Mouse (Mus musculus) liver, adult 2 months (tissue): Measurements from ENCODE around the gene Armc2. TPM values are rescaled to one million over a fixed set of nuclear protein-coding genes. Genes with fewer than 3 reads are reported as not detected.
A peak's percentile ranks its signal among the peaks of the same experiment; 100 is the strongest.

Source experiments
- DNase-seq: peaks from one replicate; pipeline ENCODE4 v3.0.0-alpha.2; 2011; ENCODE audit warnings: low read depth, low spot score; ENCODE audit errors: extremely low read depth
- H3K27ac ChIP-seq: fragments of 200-500 bp; replicated peaks from 2 replicates; pipeline ENCODE4 v1.5.1; 2012; ENCODE audit warnings: low read depth, mild to moderate bottlenecking, control low read depth, inconsistent platforms, low read length; ENCODE audit not compliant: insufficient read depth
- H3K27me3 ChIP-seq: fragments of 200-500 bp; 2 replicates; pipeline ENCODE4 v1.6.1; 2012; ENCODE audit warnings: mild to moderate bottlenecking, moderate library complexity, low read length, inconsistent platforms; ENCODE audit not compliant: control insufficient read depth, insufficient read depth
- H3K36me3 ChIP-seq: fragments of 200-500 bp; 2 replicates; pipeline ENCODE4 v1.6.1; 2012; ENCODE audit warnings: low read length, inconsistent platforms; ENCODE audit not compliant: control insufficient read depth, insufficient read depth
- H3K4me1 ChIP-seq: fragments of 200-500 bp; 2 replicates; pipeline ENCODE4 v1.6.1; 2011; ENCODE audit warnings: low read length; ENCODE audit not compliant: control insufficient read depth, insufficient read depth
- H3K4me3 ChIP-seq: fragments of 200-500 bp; 2 replicates; pipeline ENCODE4 v1.5.1; 2011; ENCODE audit warnings: low read depth, mild to moderate bottlenecking, control low read depth, low read length, moderate library complexity; ENCODE audit not compliant: insufficient read depth
- H3K79me2 ChIP-seq: fragments of 200-500 bp; 2 replicates; pipeline ENCODE4 v1.6.1; 2012; ENCODE audit warnings: inconsistent platforms, mild to moderate bottlenecking, low read length, moderate library complexity; ENCODE audit not compliant: control insufficient read depth, insufficient read depth
- H3K9ac ChIP-seq: fragments of 200-500 bp; 2 replicates; pipeline ENCODE4 v1.6.1; 2012; ENCODE audit warnings: low read depth, mild to moderate bottlenecking, control low read depth, inconsistent platforms, low read length
- CTCF ChIP-seq: fragments of 200-500 bp; IDR thresholded peaks from 2 replicates; pipeline ENCODE4 v1.5.1; 2011; ENCODE audit warnings: low read depth, low read length, control low read depth
- POLR2A ChIP-seq: fragments of 200-500 bp; IDR thresholded peaks from 2 replicates; pipeline ENCODE4 v1.6.1; 2011; ENCODE audit warnings: low read length, control low read depth; ENCODE audit not compliant: insufficient read depth; ENCODE audit errors: extremely low read depth
- WGBS: fragments of 180-500 bp; shearing (Covaris S2); methylation state at CpG from one replicate; pipeline ENCODE4 v1.1.7; 2018; 5-methylcytosine and 5-hydroxymethylcytosine counted together
- polyA plus RNA-seq: library from polyadenylated mRNA; depleted of rRNA; stranded (reverse); fragments of >200 nt; gene quantifications from 2 replicates; pipeline ENCODE4 v1.2.3, GENCODE M21; 2012
- total RNA-seq: library from RNA; depleted of rRNA; stranded (reverse); fragments of >200 nt; gene quantifications from 2 replicates; pipeline ENCODE4 v1.2.3, GENCODE M21; 2014

The Armc2 gene
- total and polyA plus RNA-seq, 2 experiments, result 0.09 TPM; not detected in 1

GRCm38 (mm10) chr10:42042087-42042486 lies 23.8 kb upstream of the Armc2 start:
- Histone ChIP-seq H3K79me2 (no peaks in the 10 kb centered on the region), H3K27ac (no peak overlapping the region), H3K27me3 (0 out of 2 replicates have a peak, but pooled peaks cover 2% of the 10 kb centered on the region), H3K4me3 (no peak overlapping the region), H3K36me3 (no peaks in the 10 kb centered on the region), H3K9ac (no peak overlapping the region), H3K4me1 (no peaks in the 10 kb centered on the region)
- WGBS, result 85% methylated on average over 7 of the region's 7 CpGs
- DNase-seq, result no peak
- TF ChIP-seq POLR2A, result no peak

- 59% methylated on average over 10 of the region's 10 CpGs for WGBS
- TF ChIP-seq POLR2A (no peak), CTCF (no peak)
- no peak overlapping the region for H3K4me3 ChIP-seq
These were observed 20.3 kb upstream of the Armc2 start for GRCm38 (mm10) chr10:42038571-42038970.

GRCm38 (mm10) chr10:42037301-42037870 lies 19.1 kb upstream of the Armc2 start:
- 77% methylated on average over 7 of the region's 7 CpGs for WGBS
- TF ChIP-seq POLR2A (no peak), CTCF (no peak)
- Histone ChIP-seq H3K27me3 (0 out of 2 replicates have a peak, but pooled peaks cover 2% of the 10 kb centered on the region), H3K4me1 (no peaks in the 10 kb centered on the region), H3K36me3 (no peaks in the 10 kb centered on the region), H3K9ac (no peak overlapping the region), H3K4me3 (no peak overlapping the region), H3K79me2 (no peaks in the 10 kb centered on the region), H3K27ac (no peak overlapping the region)
- no peak for DNase-seq

More at GRCm38 (mm10) chr10:42038571-42038970, 20.3 kb upstream of the Armc2 start:
- no peaks in the 10 kb centered on the region for H3K4me1 ChIP-seq
- H3K27ac ChIP-seq, result no peak overlapping the region
- no peaks in the 10 kb centered on the region for H3K79me2 ChIP-seq
- no peak overlapping the region for H3K9ac ChIP-seq
- no peak for DNase-seq
- H3K27me3 ChIP-seq, result 0 out of 2 replicates have a peak, but pooled peaks cover 2% of the 10 kb centered on the region
- no peaks in the 10 kb centered on the region for H3K36me3 ChIP-seq

GRCm38 (mm10) chr10:42036846-42037245 lies 18.6 kb upstream of the Armc2 start:
- H3K27me3 ChIP-seq, result 0 out of 2 replicates have a peak, but pooled peaks cover 2% of the 10 kb centered on the region
- H3K36me3 ChIP-seq, result no peaks in the 10 kb centered on the region
- TF ChIP-seq CTCF, result no peak
- no peak for TF ChIP-seq POLR2A
- H3K4me3 ChIP-seq, result no peak overlapping the region
- no peak for DNase-seq
- H3K27ac ChIP-seq, result no peak overlapping the region
- WGBS, result 74% methylated on average over 4 of the region's 4 CpGs
- no peaks in the 10 kb centered on the region for H3K79me2 ChIP-seq
- H3K9ac ChIP-seq, result no peak overlapping the region
- H3K4me1 ChIP-seq, result no peaks in the 10 kb centered on the region

DNA sequence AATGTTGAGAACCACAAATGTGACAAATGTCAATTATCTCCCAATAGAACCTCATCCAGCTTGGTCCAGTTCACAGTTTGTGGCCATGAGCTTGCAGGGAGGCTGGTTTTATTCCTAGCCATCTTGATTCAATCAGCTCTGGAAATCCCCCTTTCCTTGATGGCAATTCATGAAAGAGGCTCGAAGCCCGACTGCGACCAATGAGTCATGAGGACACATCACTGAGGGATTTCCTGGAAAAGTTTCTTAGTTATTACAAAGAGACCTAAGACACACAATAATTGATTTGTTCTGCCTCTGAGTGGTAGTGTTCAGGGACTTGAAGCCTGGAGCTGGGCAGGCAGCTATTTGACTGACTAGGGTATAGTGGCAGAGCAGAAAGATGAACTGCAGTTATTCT lies 15.3 kb upstream of the Armc2 start:
- Histone ChIP-seq H3K27me3 (no peaks in the 10 kb centered on the region), H3K9ac (no peak overlapping the region), H3K79me2 (no peaks in the 10 kb centered on the region), H3K4me3 (no peak overlapping the region), H3K4me1 (no peaks in the 10 kb centered on the region), H3K27ac (no peak overlapping the region), H3K36me3 (no peaks in the 10 kb centered on the region)
- DNase-seq, result no peak
- no peak for TF ChIP-seq POLR2A
- 82% methylated on average over 3 of the region's 3 CpGs for WGBS

- DNase-seq, result peak; percentile 80
- no peaks in the 10 kb centered on the region for H3K36me3 ChIP-seq
- H3K27ac ChIP-seq, result no peak overlapping the region
- H3K27me3 ChIP-seq, result no peaks in the 10 kb centered on the region
- 0 out of 2 replicates have a peak overlapping the region, but pooled peaks have one; percentile 13 for H3K9ac ChIP-seq
- peak overlapping the region; percentile 16; the same call in 1 of the 2 replicates for H3K4me3 ChIP-seq
- TF ChIP-seq POLR2A, result no peak
- TF ChIP-seq CTCF, result peak; percentile 97
- no peaks in the 10 kb centered on the region for H3K79me2 ChIP-seq
- H3K4me1 ChIP-seq, result no peaks in the 10 kb centered on the region
- WGBS, result 13% methylated on average over 16 of the region's 16 CpGs
These were observed 12.8 kb upstream of the Armc2 start for GRCm38 (mm10) chr10:42031021-42031420.
